Mouse (Mus musculus): ENCODE data around the gene Gm6902.
"Not testable (repeated sequence)": the region's sequence is repeated elsewhere in the genome, so short reads cannot be mapped to it uniquely, and the experiment has no call there.

The Gm6902 gene

GRCm38 (mm10) chr7:23278800-23279199 is at the start of gene Gm6902:
Gene Gm6902 (minus strand): TSS chr7:23278900.
- not testable (repeated sequence) for H3K4me3 ChIP-seq (replicated peaks; ENCODE audit: low read length); H3K36me3 ChIP-seq (ENCODE audit: insufficient read depth, low read length); H3K27me3 ChIP-seq (ENCODE audit: insufficient read depth, low read length); H3K9me3 ChIP-seq (ENCODE audit: low read length); H3K4me1 ChIP-seq (replicated peaks; ENCODE audit: low read depth, low read length)

GRCm38 (mm10) chr7:23300892-23301291 is 22.2 kb upstream of the Gm6902 start, which contains the start of gene Nlrp4e:
Gene Nlrp4e (plus strand): TSS chr7:23301192.
- not testable (repeated sequence) for H3K9me3 ChIP-seq (ENCODE audit: low read length); H3K4me3 ChIP-seq (replicated peaks; ENCODE audit: low read length); H3K36me3 ChIP-seq (ENCODE audit: insufficient read depth, low read length); H3K27me3 ChIP-seq (ENCODE audit: insufficient read depth, low read length); H3K4me1 ChIP-seq (replicated peaks; ENCODE audit: low read depth, low read length)

- H3K27me3 ChIP-seq (ENCODE audit: insufficient read depth, low read length); H3K4me3 ChIP-seq (replicated peaks; ENCODE audit: low read length); H3K4me1 ChIP-seq (replicated peaks; ENCODE audit: low read depth, low read length); H3K36me3 ChIP-seq (ENCODE audit: insufficient read depth, low read length); H3K9me3 ChIP-seq (ENCODE audit: low read length): not testable (repeated sequence)
Observed at GRCm38 (mm10) chr7:23251582-23251981, 27.1 kb downstream of the Gm6902 start, which contains the start of gene Vmn1r166. Gene Vmn1r166 (minus strand): TSS chr7:23251682.

Measured in E14TG2a.4 (cell line).